Mouse (Mus musculus) megakaryocyte-erythroid progenitor cell, adult 5-6 weeks (primary cell): ENCODE measurements around the gene Klf12. TPM values are rescaled to one million over a fixed set of nuclear protein-coding genes. Genes with fewer than 3 reads are reported as not detected.

Source experiments
- ATAC-seq: replicated peaks from 2 replicates; pipeline ENCODE4 v1.8.0; 2016; ENCODE audit warnings: mild to moderate bottlenecking, inconsistent platforms; ENCODE audit not compliant: severe bottlenecking, poor library complexity, low FRiP score, low TSS enrichment
- total RNA-seq, 2 experiments: library from RNA; stranded (forward) in 1 of 2; stranded (reverse) in 1 of 2; fragments of 200-1000, 215-1000 nt in 1 of 2; fragments of >200 nt in 1 of 2; fragmentation: Nextera tagmentation in 1 of 2; gene quantifications; 2 replicates each; pipeline ENCODE4 v1.2.3; 2014 to 2017

Klf12 gene
- total RNA-seq, 2 experiments from 2014 or later: not detected

DNA sequence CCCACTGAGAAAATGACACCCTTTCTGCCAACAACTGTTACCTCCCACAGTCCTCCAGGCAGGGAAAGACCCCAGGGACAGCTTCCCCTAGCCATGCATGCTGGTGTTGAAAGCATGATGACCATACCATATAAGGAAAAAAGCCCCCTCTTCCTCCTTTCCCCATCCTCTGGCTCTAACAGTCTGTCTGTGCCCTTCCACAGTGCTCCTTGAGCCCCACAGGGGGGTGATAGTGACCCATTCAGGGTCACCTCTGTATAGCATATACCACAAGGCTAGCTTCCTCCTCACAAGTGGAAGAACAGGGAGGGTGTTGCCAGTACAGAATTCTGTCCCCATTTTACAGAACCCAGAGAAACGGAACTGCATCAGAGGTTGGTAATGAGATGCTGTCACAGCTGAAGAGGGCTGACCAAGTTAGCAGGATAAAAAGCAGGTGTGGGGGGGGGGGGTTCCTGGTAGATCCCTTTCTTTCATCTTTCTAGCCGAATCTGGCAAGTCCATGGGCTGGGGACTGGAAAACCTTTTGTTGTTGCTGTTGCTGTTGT lies 214.9 kb downstream of the Klf12 start:
- no peak for ATAC-seq

DNA sequence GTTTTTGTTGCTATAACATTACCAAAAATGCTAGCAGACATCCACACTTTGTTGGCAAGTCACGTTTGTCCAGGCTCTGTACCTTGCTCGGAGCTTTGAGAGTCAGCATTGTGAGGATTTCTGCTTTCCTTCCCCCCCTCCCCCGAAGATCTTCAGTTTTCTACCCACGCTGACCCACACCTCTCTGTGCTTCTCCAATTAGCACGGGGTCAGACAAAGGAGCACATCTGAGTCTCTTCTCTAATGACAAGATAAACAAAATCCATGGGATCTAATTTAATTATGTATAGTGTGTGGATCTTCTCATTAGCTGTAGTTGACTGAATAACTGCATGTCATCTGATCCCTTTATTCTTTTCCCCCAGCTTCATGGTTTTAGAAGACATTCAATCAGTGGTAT lies 215.8 kb downstream of the Klf12 start:
- no peak for ATAC-seq

DNA sequence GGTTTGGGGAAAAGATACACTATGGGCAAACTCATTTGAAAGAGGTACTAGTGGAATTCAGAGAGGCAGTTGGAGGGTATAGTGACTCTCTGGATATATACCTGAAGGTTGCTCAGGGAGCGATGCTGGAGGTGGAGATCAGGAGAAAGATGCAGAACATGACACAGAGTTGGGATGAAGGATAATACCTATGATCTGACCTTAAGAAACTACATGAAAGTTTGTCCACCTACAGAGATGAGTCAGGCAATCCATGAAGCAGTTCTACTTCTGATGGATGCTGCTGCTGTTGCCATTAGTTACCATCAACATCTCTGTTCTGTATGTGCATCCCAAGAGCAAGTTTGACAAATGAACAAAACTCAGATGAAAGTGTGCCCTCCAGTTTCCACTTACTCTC lies 222.0 kb downstream of the Klf12 start:
- no peak for ATAC-seq

DNA sequence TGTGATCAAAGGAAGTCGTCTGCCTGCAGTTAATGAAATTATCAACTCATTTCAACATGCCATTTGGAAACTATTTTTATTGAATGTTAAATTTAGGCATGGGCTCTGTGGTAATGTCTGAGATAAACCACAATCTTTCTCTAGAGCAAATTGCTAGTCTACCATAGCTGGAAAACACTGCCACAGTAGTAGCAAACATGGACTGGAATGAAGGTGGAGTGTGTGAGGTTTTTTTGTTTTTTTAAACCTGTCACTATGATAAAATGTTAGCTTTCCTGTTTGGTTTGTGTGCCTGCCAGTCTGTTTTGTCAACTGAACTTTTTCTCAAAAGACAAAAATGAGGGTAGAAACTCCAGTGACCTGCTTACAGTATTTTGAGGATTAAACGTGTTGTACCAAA lies 230.3 kb downstream of the Klf12 start:
- no peak for ATAC-seq

DNA sequence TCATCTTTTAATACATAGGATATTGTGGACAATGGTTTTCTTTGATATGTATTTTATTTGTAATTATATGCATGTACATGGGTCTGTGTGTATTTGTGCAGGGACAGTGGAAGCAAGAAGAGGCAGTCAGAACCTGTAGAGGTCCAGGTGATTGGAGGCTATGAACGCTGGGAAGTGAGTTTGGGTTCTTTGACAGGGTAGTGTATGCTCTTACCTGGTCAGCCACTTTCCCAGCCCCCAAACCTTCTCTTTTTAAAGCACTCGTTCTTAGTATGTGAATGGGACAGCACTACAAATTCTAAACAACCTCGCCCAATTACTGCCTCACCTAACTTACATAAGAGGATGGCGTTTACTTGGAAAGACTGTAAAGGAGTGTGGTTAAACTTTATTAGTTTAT lies 231.0 kb downstream of the Klf12 start:
- no peak for ATAC-seq

DNA sequence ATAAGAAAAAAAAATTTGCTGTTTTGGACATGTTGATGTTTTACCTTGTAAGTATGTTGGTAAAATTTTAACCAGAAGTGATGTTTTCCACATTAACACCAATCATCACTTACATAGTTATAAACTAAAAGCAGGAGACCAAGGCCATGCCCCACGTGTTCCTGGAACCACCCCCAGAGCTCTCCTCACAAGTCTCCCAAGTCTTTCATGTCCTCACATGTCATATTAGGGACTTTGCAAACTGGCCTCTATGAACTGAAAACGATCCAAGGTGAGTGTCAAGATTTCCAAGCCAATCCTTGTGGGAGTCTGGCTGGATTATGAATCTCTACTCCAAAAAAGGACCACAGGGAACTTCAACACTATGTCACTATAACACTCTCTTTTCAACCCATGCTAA lies 231.6 kb downstream of the Klf12 start:
- no peak for ATAC-seq

DNA sequence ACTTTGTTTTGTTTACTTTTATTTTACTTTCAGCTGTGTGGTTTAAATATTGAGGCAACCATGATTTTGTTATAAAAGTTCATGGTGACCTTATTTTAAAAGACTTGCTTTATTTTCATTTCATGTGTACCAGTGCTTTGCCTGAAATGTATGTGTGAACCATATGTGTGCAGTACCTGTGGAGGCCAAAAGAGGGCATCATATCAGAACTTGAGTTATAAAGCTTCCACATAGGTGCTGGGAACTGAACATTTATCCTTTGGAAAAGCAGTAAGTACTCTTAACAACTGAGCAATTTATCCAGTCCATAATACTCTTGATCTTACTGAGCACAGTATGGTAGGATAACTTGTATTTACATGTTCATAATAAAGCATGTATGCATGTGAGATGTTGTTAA lies 239.0 kb downstream of the Klf12 start:
- no peak for ATAC-seq

DNA sequence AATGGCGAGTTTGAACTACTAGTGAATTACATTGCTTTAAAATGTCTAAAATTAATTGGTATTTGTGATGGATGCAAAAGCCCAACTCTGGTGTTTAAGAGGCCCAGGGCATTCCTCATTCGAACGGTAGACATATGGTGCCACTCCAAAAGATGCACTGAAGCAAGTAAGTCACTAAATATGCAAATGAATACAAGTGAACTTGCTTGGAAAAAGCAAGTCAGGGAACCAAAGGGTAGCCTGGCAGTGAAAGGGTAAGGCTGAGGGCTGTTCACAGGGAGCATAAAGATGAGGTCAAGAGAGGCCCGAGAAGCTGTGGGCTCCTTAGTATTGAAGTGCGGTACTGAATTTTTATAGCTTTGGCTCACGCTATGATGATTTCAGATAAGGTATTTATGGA lies 242.7 kb downstream of the Klf12 start:
- ATAC-seq: no peak

DNA sequence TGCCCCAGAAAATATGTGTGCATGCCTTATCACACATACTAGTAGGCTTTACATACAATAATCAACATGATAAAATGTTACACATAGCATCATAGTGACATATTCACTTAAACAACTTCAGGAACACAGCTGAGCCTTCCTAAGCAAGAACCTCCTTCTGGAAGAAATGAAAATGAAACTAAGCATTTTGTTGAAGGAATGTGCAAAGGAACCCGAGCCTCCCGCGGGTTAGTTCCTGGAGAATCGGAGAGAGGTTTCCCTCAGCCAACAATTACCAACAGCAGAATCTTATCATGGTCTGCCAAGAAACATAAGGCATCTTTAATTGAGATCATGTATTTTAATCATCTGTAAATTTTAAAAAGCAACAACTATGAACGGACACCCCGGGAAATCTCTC lies 257.8 kb downstream of the Klf12 start:
- no peak for ATAC-seq

DNA sequence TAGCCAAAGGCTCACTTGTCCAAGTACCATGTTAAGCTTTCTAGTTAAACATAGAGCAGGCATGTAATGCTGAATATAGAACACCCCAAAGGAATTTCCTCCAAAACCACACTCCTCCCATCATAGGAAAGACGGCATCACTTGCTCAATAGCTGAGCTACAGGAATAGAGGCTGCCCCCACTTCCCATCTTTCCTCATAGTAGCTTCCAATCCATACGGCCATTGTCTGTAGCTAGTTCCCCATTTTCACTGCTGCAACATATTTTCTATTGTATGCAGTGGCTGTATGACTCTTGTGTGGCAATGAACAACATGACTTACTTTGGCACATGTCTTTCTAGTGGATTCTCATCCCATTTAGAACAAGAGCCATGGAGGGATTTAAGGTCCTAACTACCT lies 267.3 kb downstream of the Klf12 start:
- ATAC-seq: no peak

DNA sequence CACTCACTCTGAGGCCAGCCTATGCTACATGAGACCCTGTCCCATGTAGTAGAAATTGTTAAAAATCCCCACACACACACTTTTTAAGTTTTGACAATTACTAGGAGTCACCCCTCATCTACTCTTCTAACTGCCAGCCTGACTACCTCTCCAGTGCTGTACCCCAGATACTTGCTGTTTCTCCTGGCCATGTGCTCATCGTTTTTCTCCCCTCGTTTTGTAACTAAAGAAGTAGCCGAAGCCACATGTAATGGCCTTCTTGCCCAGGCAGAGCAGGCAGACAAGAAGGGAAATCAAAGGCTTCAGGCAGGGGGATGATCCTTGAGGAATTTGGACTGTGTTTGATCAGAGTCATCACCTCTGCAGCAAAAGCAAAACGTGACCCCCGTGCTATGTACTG lies 274.0 kb downstream of the Klf12 start:
- ATAC-seq: no peak

DNA sequence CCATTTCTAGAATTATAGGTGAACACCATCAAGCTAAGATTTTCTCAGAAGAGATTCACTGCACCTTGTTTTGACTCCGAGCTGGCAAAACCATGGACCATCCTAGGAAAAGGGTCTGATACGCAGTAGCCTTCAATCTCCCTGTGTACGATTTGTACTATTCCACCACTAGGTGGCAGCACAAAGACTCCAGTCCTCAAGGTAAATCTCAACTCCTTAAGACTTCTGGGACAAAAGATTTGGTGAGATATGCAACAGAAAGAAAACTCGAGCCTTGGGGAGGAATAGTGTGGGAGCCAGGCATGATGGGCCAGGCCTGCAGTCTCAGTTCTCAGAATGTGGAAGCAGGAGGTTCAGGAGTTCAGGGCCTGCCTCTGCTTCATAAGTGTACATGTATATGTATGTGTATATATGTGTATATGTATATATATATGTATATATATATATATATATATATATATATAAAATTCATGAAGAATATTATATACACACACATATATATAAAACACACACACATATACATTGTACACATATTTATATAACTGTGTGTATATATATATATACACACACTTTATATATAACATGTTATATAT lies 274.6 kb downstream of the Klf12 start:
- ATAC-seq: peak; percentile 65; the same call in 1 of the 2 replicates

DNA sequence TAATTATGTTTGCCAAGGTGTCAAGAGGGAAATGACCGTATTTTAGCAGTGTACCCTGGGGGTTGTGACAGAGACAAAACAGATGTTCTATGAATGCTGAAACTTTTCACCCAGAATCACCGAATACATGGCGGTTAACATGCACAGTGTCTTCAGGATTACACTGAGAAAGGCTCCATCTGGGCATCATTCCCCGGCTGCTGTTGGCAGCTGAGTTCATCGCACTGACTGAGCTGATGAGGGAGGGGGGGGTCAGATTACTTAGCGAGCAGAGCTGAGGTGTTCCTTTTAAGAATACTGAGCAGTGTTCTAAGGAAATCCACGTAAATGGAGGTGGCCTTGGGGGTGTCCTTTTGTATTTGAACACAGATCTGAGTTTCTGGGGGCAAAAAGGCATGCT lies 301.0 kb downstream of the Klf12 start:
- ATAC-seq: no peak

DNA sequence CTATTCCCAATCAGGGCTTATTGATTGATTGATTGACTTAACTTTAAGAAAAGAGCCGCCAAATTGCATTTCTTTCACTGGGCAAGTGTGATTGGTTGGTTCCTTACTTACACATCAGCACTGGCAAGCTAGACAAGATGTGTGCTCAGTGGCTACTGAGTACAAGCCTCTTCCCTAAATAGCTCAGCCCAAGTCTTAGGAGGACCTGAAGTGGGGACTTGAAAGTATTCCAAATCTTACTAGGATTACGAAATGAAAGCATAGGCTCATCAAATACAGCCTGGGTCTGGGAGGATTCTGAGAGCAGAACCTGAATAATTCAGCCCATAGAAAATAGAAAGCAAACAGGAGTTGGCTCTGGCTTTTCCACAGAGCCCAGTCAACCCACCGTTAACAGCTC lies 303.3 kb downstream of the Klf12 start:
- ATAC-seq: no peak

DNA sequence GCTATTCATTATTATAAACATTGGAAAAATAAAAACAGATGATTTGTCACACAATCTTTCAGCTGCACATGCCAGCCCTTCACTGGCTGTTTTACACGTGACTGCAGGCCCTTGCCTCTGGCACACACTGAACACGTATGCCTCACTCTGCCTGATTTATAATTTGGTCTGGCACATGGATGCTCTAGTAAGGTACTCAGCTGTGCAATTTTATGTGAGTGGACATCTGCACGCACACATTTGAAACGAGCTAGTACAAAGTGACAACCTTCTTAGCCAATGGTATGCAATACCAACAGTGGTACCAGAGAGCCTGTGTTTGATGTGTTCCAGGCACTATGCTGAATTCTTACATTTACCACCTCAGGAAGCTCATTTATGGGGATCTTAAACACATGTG lies 316.6 kb downstream of the Klf12 start:
- no peak for ATAC-seq

DNA sequence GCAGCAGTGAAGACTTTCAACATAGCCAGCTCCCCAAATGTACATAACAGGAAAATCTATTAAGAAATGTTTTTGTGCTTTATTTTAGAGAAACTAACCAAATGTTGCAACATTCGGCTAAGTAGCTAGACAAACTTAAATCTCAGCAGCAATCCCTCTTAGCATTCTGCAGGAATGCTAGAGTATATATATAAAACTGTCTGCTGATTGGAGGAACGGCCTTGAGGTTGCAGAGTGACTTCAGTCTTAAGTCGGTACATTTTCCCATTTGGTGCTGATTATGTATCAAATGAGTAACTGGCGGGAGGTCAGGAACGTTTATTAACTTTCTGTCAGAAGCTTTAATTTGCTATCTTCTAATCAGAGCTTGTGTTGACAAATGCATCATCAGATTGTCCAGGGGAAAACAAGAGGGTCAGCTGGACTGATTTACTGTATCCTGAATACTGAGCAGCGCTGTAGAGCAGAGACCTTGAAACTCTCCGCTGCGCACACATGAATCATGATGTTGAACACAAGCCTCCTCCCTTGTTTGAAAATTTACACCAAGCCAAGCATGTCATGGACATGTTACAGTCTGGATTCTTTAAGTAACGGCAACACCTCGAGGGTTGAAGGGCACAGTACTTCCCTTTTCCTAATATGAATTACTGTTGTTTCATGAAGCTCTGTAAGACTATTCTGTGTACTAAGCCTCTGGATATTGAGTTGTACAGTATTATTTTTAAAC lies 323.8 kb downstream of the Klf12 start:
- no peak for ATAC-seq

DNA sequence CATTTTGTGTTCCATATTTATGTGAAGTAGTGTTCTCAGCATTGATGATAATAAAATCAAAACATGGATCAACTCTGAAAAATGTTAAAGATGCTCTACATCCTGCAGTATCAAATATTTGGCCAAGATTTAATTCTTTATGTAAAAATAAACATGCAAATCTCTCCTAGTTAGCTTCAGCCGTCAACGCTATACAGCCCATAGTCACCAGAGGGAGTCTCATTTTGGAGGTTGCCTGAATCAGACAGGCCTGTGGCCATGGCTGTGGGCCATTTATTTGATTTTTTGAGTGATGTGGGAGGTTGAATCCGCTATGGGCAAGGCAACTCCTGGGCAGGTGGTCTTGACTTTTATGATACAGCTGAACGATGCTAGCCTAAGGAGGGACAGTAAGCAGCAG lies 329.3 kb downstream of the Klf12 start:
- no peak for ATAC-seq

DNA sequence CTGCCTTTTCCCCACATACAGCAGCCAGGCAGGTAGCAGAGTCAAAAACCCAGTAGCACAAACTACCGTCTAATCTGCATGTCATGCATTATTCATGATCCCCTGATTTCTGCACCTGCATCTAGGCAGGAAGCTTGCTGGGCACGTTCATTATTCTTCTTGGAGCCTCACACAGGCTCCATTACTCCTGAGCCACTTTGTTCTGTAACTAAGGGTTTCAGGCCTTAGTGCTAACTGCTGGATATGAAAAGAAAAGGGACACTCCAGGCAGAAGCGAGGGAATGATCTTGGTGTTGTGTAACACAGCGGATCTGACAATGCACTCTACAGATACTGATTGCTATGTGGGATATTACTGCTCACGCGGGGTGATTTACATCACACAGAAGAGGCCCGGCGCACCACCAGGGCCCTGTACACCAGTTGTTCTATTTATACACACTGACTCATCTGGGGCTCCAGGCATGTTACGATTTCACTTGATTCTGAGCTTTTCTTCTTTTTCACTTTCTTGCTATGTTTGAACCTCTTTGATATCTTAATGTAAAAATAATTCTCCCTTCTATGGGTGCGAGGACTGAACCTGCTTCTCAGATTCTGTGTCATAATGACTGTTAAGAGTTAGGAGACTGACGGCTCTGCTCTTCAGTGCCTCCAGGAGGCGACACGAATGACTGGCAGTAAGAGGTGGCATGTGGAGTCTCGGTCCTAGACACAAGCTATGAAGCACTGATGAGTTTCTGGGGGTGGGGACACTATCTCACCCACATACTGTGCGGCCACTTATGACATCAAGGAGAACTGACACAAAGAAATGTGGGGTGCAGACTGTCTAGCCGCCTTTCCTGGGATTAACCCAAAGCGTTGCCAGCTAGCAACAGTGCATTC lies 340.0 kb downstream of the Klf12 start:
- ATAC-seq: no peak

DNA sequence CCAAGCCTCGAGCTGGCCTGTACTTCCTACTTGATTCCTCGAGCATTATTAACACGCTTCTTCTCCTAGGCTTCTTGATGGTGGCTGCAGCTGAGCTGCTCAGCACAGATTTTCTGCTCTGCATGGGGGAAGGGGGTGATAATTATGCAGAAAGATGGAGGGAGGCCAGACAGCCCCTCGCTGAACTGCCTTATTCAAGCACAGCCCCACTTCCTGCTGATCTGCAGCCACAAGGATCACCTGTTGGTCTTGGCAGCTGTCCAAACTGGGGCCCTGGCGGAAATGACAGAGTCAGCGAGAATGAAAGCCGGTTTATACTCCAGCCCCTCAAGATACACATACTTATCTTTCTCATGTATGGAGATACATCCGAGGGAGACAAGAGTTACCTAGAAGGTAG lies 341.3 kb downstream of the Klf12 start:
- ATAC-seq: peak; percentile 47; the same call in 1 of the 2 replicates

DNA sequence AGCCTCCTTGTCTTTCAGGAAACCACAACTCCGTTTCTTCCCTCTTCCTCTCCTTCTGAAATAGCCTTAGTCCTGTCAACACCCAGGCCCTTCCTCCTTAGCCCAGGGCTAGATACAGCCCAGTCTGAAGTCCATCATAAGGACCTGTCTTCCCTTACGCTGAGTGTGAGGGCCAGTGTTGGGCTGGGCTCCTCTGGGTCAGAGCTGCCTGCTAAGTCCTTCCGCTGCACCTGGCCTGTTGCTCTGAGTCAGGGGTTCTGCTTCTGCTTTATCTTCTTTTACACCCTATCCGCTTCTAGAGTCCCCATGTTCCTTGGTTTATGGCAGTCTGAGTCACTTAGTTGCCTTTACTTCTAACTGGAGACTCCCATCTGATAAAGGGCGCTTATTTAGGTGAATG lies 351.0 kb downstream of the Klf12 start:
- 0 out of 2 replicates have a peak, but pooled peaks have one; percentile 34 for ATAC-seq
